Mouse (Mus musculus) limb, embryonic 12.5 days (tissue): ENCODE data around the gene Dcst1. TPM values are rescaled to one million over a fixed set of nuclear protein-coding genes. Genes with fewer than 3 reads are reported as not detected.

Experiments used
- ATAC-seq: fragments of 200-750 bp; cut with Nextera tagmentation; 2 replicates; pipeline ENCODE4 v1.8.0; 2017; ENCODE audit warnings: low read depth, moderate TSS enrichment; ENCODE audit not compliant: insufficient number of reproducible peaks, insufficient read depth, low FRiP score, low TSS enrichment
- H3K27ac ChIP-seq: fragments of 300-500 bp; sonication (generic); 2 replicates; pipeline ENCODE4 v1.5.1; 2016; ENCODE audit warnings: mild to moderate bottlenecking, moderate library complexity
- H3K27me3 ChIP-seq: fragments of 300-500 bp; sonication (generic); 2 replicates; pipeline ENCODE4 v1.6.1; 2016; ENCODE audit warnings: mild to moderate bottlenecking, moderate library complexity
- H3K36me3 ChIP-seq: fragments of 300-500 bp; sonication (generic); 2 replicates; pipeline ENCODE4 v1.6.1; 2016; ENCODE audit warnings: mild to moderate bottlenecking, moderate library complexity
- H3K4me1 ChIP-seq: fragments of 300-500 bp; sonication (generic); replicated peaks from 2 replicates; pipeline ENCODE4 v1.6.1; 2016
- H3K4me2 ChIP-seq: fragments of 300-500 bp; sonication (generic); 2 replicates; pipeline ENCODE4 v1.6.1; 2016; ENCODE audit warnings: mild to moderate bottlenecking, moderate library complexity
- H3K4me3 ChIP-seq: fragments of 300-500 bp; sonication (generic); replicated peaks from 2 replicates; pipeline ENCODE4 v1.5.1; 2016; ENCODE audit warnings: mild to moderate bottlenecking
- H3K9ac ChIP-seq: fragments of 300-500 bp; sonication (generic); replicated peaks from 2 replicates; pipeline ENCODE4 v1.6.1; 2016; ENCODE audit warnings: mild to moderate bottlenecking, moderate library complexity
- H3K9me3 ChIP-seq: fragments of 300-500 bp; sonication (generic); 2 replicates; pipeline ENCODE4 v1.6.1; 2016; ENCODE audit warnings: mild to moderate bottlenecking, moderate library complexity
- WGBS: fragments of 180-500 bp; shearing (Covaris S2); methylation state at CpG from one replicate; pipeline ENCODE4 v1.1.7; 2016; 5-methylcytosine and 5-hydroxymethylcytosine counted together
- polyA plus RNA-seq: library from polyadenylated mRNA; unstranded; fragments of >200 nt; fragmentation: Nextera tagmentation; extraction: Ambion mirVana; gene quantifications from 2 replicates; pipeline ENCODE4 v1.2.1, GENCODE M21; 2016

Dcst1 gene
- 0.26 and 0.40 TPM in 2 replicates for polyA plus RNA-seq

- H3K4me3 ChIP-seq: no peak within 1 kb of the TSS
- no peak within 1 kb of the TSS for H3K4me2 ChIP-seq
- no peaks in the 10 kb centered on the region for H3K36me3 ChIP-seq
- H3K9ac ChIP-seq: 0 out of 2 replicates have a peak within 1 kb of the TSS, but pooled peaks have one; percentile 27
- H3K27ac ChIP-seq: no peak within 1 kb of the TSS
- no peak for ATAC-seq
- H3K4me1 ChIP-seq: peaks cover 8% of the 10 kb centered on the region
- 0 out of 2 replicates have a peak, but pooled peaks cover 4% of the 10 kb centered on the region for H3K27me3 ChIP-seq
- H3K9me3 ChIP-seq: no peaks in the 10 kb centered on the region
- WGBS: 92% methylated on average over 11 of the region's 11 CpGs
Observed at GRCm38 (mm10) chr3:89365153-89365485, at the start of gene Dcst1. TSS of gene Dcst1 (minus strand) at chr3:89365253.

GRCm38 (mm10) chr3:89411490-89412393 is 46.7 kb upstream of the Dcst1 start, which contains the start of gene Flad1:
TSS of gene Flad1 (minus strand) at chr3:89411870.
- peaks cover 56% of the 10 kb centered on the region for H3K36me3 ChIP-seq
- peak within 1 kb of the TSS; percentile 45; the same call in 1 of the 2 replicates for H3K27ac ChIP-seq
- WGBS: 8% methylated on average over 28 of the region's 28 CpGs
- peak; percentile 99 for ATAC-seq
- H3K9ac ChIP-seq: peak within 1 kb of the TSS; percentile 53
- peak within 1 kb of the TSS; percentile 55 for H3K4me3 ChIP-seq
- H3K9me3 ChIP-seq: no peaks in the 10 kb centered on the region
- peaks cover 13% of the 10 kb centered on the region for H3K4me1 ChIP-seq
- peak within 1 kb of the TSS; percentile 68 for H3K4me2 ChIP-seq
- no peaks in the 10 kb centered on the region for H3K27me3 ChIP-seq

- Histone ChIP-seq H3K4me3 (peak overlapping the region; percentile 55), H3K27ac (no peak overlapping the region), H3K27me3 (no peaks in the 10 kb centered on the region), H3K4me1 (peaks cover 6% of the 10 kb centered on the region), H3K4me2 (peak overlapping the region; percentile 68), H3K36me3 (peaks cover 49% of the 10 kb centered on the region), H3K9me3 (no peaks in the 10 kb centered on the region), H3K9ac (peak overlapping the region; percentile 53)
- 78% methylated on average over 10 of the region's 10 CpGs for WGBS
- ATAC-seq: no peak
Observed at GRCm38 (mm10) chr3:89410864-89411263, 45.8 kb upstream of the Dcst1 start.

GRCm38 (mm10) chr3:89409701-89410100 is 44.6 kb upstream of the Dcst1 start:
- Histone ChIP-seq H3K36me3 (peaks cover 43% of the 10 kb centered on the region), H3K27me3 (no peaks in the 10 kb centered on the region), H3K9me3 (no peaks in the 10 kb centered on the region), H3K4me1 (peaks cover 6% of the 10 kb centered on the region), H3K4me2 (no peak overlapping the region), H3K27ac (no peak overlapping the region), H3K4me3 (no peak overlapping the region), H3K9ac (no peak overlapping the region)
- WGBS: 95% methylated on average over 3 of the region's 3 CpGs
- ATAC-seq: no peak

- H3K4me2 ChIP-seq: no peak overlapping the region
- no peak overlapping the region for H3K27ac ChIP-seq
- no peaks in the 10 kb centered on the region for H3K27me3 ChIP-seq
- no peaks in the 10 kb centered on the region for H3K9me3 ChIP-seq
- H3K36me3 ChIP-seq: peaks cover 44% of the 10 kb centered on the region
- no peak overlapping the region; the same call in 1 of the 2 replicates for H3K9ac ChIP-seq
- ATAC-seq: no peak
- H3K4me1 ChIP-seq: peaks cover 6% of the 10 kb centered on the region
- 58% methylated on average over 16 of the region's 16 CpGs for WGBS
- H3K4me3 ChIP-seq: no peak overlapping the region
Observed at GRCm38 (mm10) chr3:89408448-89408847, 43.4 kb upstream of the Dcst1 start.

- 86% methylated on average over 6 of the region's 6 CpGs for WGBS
- H3K36me3 ChIP-seq: peaks cover 54% of the 10 kb centered on the region
Observed at GRCm38 (mm10) chr3:89406887-89407286, 41.8 kb upstream of the Dcst1 start.

GRCm38 (mm10) chr3:89402693-89403092 is 37.6 kb upstream of the Dcst1 start, which contains the start of gene Lenep:
TSS of gene Lenep (minus strand) at chr3:89402793.
- H3K36me3 ChIP-seq: peaks cover 48% of the 10 kb centered on the region
- 83% methylated on average over 5 of the region's 5 CpGs for WGBS
- H3K4me3 ChIP-seq: no peak within 1 kb of the TSS
- H3K27ac ChIP-seq: no peak within 1 kb of the TSS
- H3K4me1 ChIP-seq: no peaks in the 10 kb centered on the region
- H3K9ac ChIP-seq: no peak within 1 kb of the TSS
- no peak within 1 kb of the TSS for H3K4me2 ChIP-seq
- no peaks in the 10 kb centered on the region for H3K27me3 ChIP-seq
- H3K9me3 ChIP-seq: no peaks in the 10 kb centered on the region
- no peak for ATAC-seq

More at GRCm38 (mm10) chr3:89406887-89407286, 41.8 kb upstream of the Dcst1 start:
- Histone ChIP-seq H3K4me3 (no peak overlapping the region), H3K4me1 (peaks cover 6% of the 10 kb centered on the region), H3K9me3 (no peaks in the 10 kb centered on the region), H3K27ac (no peak overlapping the region), H3K9ac (no peak overlapping the region), H3K4me2 (no peak overlapping the region), H3K27me3 (no peaks in the 10 kb centered on the region)
- ATAC-seq: no peak

- Histone ChIP-seq H3K9ac (no peak overlapping the region), H3K4me2 (no peak overlapping the region), H3K27me3 (no peaks in the 10 kb centered on the region), H3K36me3 (peaks cover 38% of the 10 kb centered on the region), H3K9me3 (no peaks in the 10 kb centered on the region), H3K4me1 (peaks cover 6% of the 10 kb centered on the region), H3K27ac (no peak overlapping the region), H3K4me3 (no peak overlapping the region)
- WGBS: 90% methylated on average over 7 of the region's 7 CpGs
- no peak for ATAC-seq
Observed at GRCm38 (mm10) chr3:89401329-89401728, 36.3 kb upstream of the Dcst1 start.

- WGBS: 2% methylated on average over 4 of the region's 4 CpGs
- Histone ChIP-seq H3K36me3 (peaks cover 5% of the 10 kb centered on the region; the same call in 1 of the 2 replicates), H3K4me3 (peak overlapping the region; percentile 53), H3K27ac (peak overlapping the region; percentile 79; the same call in 1 of the 2 replicates), H3K4me2 (peak overlapping the region; percentile 100), H3K27me3 (peaks cover 16% of the 10 kb centered on the region), H3K9ac (peak overlapping the region; percentile 58), H3K4me1 (peaks cover 47% of the 10 kb centered on the region), H3K9me3 (no peaks in the 10 kb centered on the region)
- no peak for ATAC-seq
Observed at GRCm38 (mm10) chr3:89396654-89397005, 31.6 kb upstream of the Dcst1 start.

GRCm38 (mm10) chr3:89395806-89396653 is 31.0 kb upstream of the Dcst1 start:
- H3K36me3 ChIP-seq: no peaks in the 10 kb centered on the region
- no peaks in the 10 kb centered on the region for H3K9me3 ChIP-seq
- peak overlapping the region; percentile 53 for H3K4me3 ChIP-seq
- H3K27me3 ChIP-seq: peaks cover 21% of the 10 kb centered on the region
- WGBS: 1% methylated on average over 43 of the region's 44 CpGs
- H3K4me1 ChIP-seq: peaks cover 53% of the 10 kb centered on the region
- no peak for ATAC-seq
- peak overlapping the region; percentile 79 for H3K27ac ChIP-seq
- H3K4me2 ChIP-seq: peak overlapping the region; percentile 100
- peak overlapping the region; percentile 58 for H3K9ac ChIP-seq

GRCm38 (mm10) chr3:89395419-89395805 is 30.4 kb upstream of the Dcst1 start:
- 2% methylated on average over 10 of the region's 10 CpGs for WGBS
- Histone ChIP-seq H3K4me2 (peak overlapping the region; percentile 100), H3K4me1 (peaks cover 59% of the 10 kb centered on the region), H3K27me3 (peaks cover 26% of the 10 kb centered on the region), H3K27ac (peak overlapping the region; percentile 84), H3K4me3 (peak overlapping the region; percentile 53), H3K9ac (peak overlapping the region; percentile 55; the same call in 1 of the 2 replicates), H3K9me3 (no peaks in the 10 kb centered on the region), H3K36me3 (no peaks in the 10 kb centered on the region)
- ATAC-seq: no peak
